In the genomic region with DNA sequence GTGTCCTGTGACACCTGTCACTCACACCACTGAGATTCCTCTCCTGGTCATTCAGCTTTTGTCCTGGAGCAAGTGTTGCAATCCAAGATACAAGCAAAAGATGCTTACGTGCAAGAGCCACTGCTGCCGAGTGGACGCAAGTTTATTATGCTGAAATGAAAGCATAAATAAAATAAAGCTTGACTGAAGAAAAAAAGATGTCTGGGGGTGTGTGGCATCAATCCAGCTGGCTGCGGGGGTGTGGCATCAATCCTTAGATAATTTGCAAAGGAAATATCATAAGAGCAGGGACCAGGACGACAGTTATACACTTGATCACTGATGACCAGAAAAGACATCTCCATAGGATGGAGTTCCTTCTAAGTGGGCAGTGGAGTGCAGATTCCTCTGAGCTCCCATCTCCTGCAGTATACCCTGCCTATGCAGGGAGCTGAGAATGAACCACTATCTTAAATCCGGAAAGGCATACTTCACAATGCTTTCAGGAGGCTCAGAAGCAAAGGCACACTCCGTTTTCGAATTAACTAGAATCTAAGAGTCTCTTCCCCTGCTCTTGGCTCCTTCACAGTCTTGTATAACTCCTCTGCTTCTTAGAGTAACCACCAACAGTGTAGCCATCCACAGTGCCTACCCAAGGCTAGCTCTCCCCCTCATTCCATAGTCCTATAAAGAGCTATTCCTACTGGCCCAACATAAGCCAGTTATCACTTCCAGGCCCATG, we compare ENCODE assay signal across 30 mouse cellular contexts. TPM values are rescaled to one million over a fixed set of nuclear protein-coding genes. Genes with fewer than 3 reads are reported as not detected.
DNase-seq lines count a peak whose midpoint lies in the region; ATAC-seq and TF ChIP-seq lines count a peak whose summit lies in the region.
"Had no signal": no experiment of that assay in that cellular context is flagged by ENCODE, and none has a peak within 500 bp of the region (broad histone marks: within the 10 kb centered on the region; RNA-seq: fewer than 3 reads in every experiment).

No protein-coding gene starts in this region.

- H3K9ac ChIP-seq in forebrain, postnatal 0 days, result no peak overlapping the region
- H3K9ac ChIP-seq: embryonic facial prominence, embryonic 13.5 days; hindbrain, embryonic 12.5 days; midbrain, embryonic 15.5 days; neural tube, embryonic 15.5 days had no signal

- no peaks in the 10 kb centered on the region for H3K27me3 ChIP-seq in heart, embryonic 10.5 days (ENCODE audit: insufficient read depth, poor library complexity, severe bottlenecking)
- no peaks in the 10 kb centered on the region for H3K27me3 ChIP-seq in forebrain, postnatal 0 days (ENCODE audit: insufficient read depth, low read length)
- H3K27me3 ChIP-seq: embryonic facial prominence, embryonic 13.5 days; hindbrain, embryonic 12.5 days; midbrain, embryonic 15.5 days; neural tube, embryonic 15.5 days had no signal

- H3K4me2 ChIP-seq in forebrain, postnatal 0 days (ENCODE audit: low read depth), result no peak overlapping the region
- H3K4me2 ChIP-seq: embryonic facial prominence, embryonic 13.5 days; heart, embryonic 11.5 days; hindbrain, embryonic 12.5 days; midbrain, embryonic 15.5 days; neural tube, embryonic 15.5 days had no signal

- H3K4me3 ChIP-seq in heart, embryonic 10.5 days, result no peak overlapping the region
- no peak overlapping the region for H3K4me3 ChIP-seq in forebrain, postnatal 0 days (ENCODE audit: low read depth, low read length)
- H3K4me3 ChIP-seq: embryonic facial prominence, embryonic 13.5 days; hindbrain, embryonic 12.5 days; midbrain, embryonic 10.5 days; midbrain, embryonic 15.5 days; neural tube, embryonic 15.5 days had no signal

- H3K9me3 ChIP-seq in heart, embryonic 10.5 days, result no peaks in the 10 kb centered on the region
- H3K9me3 ChIP-seq in forebrain, postnatal 0 days (ENCODE audit: low read length), result no peaks in the 10 kb centered on the region
- H3K9me3 ChIP-seq: embryonic facial prominence, embryonic 13.5 days; G1E; hindbrain, embryonic 12.5 days; midbrain, embryonic 10.5 days; midbrain, embryonic 15.5 days; neural tube, embryonic 15.5 days had no signal

- TF ChIP-seq CTCF in forebrain, postnatal 0 days (IDR thresholded peaks at IDR 0.05; ENCODE audit: low read depth), result no peak

- peak; percentile 81 for DNase-seq in heart, adult 11 months
- DNase-seq in heart, embryonic 10.5 days (ENCODE audit: low spot score), result no peak
- DNase-seq in left cerebral cortex, postnatal 25 days (ENCODE audit: low spot score in 2 of 2), result peak; percentile 11 to 39
- DNase-seq in left cerebral cortex, adult 11 months (ENCODE audit: low spot score), result no peak
- DNase-seq in right cerebral cortex, adult 2 months (ENCODE audit: low spot score in 2 of 2), result peak; percentile 47 to 57
- DNase-seq in right cerebral cortex, postnatal 4 days, result no peak
- DNase-seq in forebrain, postnatal 0 days, result no peak
- DNase-seq: adrenal gland, postnatal 10 days; cerebellum, adult 11 months; cerebellum, adult 9-11 months; gastrocnemius, postnatal 14 days; heart, postnatal 36 days; kidney, adult 9 months; kidney, postnatal 10 days; left cerebral cortex, postnatal 4 days; lung, adult 2 months; lung, postnatal 14 days; retina, postnatal 1 day; right cerebral cortex, postnatal 25 days; spleen, adult 18-20 months had no signal

- peaks cover 24% of the 10 kb centered on the region for H3K4me1 ChIP-seq in heart, embryonic 10.5 days
- no peaks in the 10 kb centered on the region for H3K4me1 ChIP-seq in forebrain, postnatal 0 days (ENCODE audit: insufficient read depth)
- H3K4me1 ChIP-seq: midbrain, embryonic 15.5 days had no signal

- no peak for ATAC-seq in forebrain, postnatal 0 days
- ATAC-seq: forebrain, embryonic 16.5 days; hindbrain, postnatal 0 days; intestine, postnatal 0 days; midbrain, embryonic 15.5 days had no signal

- H3K27ac ChIP-seq in heart, embryonic 10.5 days, result no peak overlapping the region
- H3K27ac ChIP-seq in forebrain, postnatal 0 days (ENCODE audit: low read depth, low read length), result no peak overlapping the region
- H3K27ac ChIP-seq: hindbrain, embryonic 12.5 days; hindbrain, postnatal 0 days; midbrain, embryonic 10.5 days; midbrain, embryonic 15.5 days; neural tube, embryonic 15.5 days had no signal

- 84% methylated on average over 8 of the region's 8 CpGs for WGBS in heart, embryonic 10.5 days
- WGBS in forebrain, postnatal 0 days, result 80% methylated on average over 8 of the region's 8 CpGs

- intact Hi-C loops in left cerebral cortex, postnatal 25 days (cut with DNase I), result loop anchor here (5.0 kb wide), 1 partner anchor 76 kb away; no protein-coding TSS in a partner anchor

- no peaks in the 10 kb centered on the region for H3K36me3 ChIP-seq in heart, embryonic 10.5 days
- no peaks in the 10 kb centered on the region for H3K36me3 ChIP-seq in forebrain, postnatal 0 days (ENCODE audit: insufficient read depth)
- H3K36me3 ChIP-seq: embryonic facial prominence, embryonic 13.5 days; G1E; hindbrain, embryonic 12.5 days; midbrain, embryonic 10.5 days; midbrain, embryonic 15.5 days; neural tube, embryonic 15.5 days had no signal

RNA-seq across cellular contexts. Expression of gene Gm10260, which starts 23.2 kb away (rescaled TPM):
- 2.8 and 5.4 TPM in 2 replicates for polyA plus RNA-seq in heart, embryonic 10.5 days (2016; fragmentation: Nextera tagmentation; extraction: Ambion mirVana)
- 10 to 100 TPM; 66.9 to 79.5 TPM for total RNA-seq in left cerebral cortex, postnatal 25 days (2021)
- 6.3 and 11.4 TPM in 2 replicates for total RNA-seq in forebrain, postnatal 0 days (2014; rRNA removed)
- polyA plus RNA-seq in forebrain, postnatal 0 days (2015; fragmentation: Nextera tagmentation; extraction: Ambion mirVana), result 4.6 TPM in 2 replicates

Comparison
In these comparisons a context has a peak if more than half of its experiments do, and no peak if none do; other contexts are left out.
1. DNase-seq: peak in heart, adult 11 months (single experiment), left cerebral cortex, postnatal 25 days (2 of 2) and right cerebral cortex, adult 2 months (2 of 2); none in heart, embryonic 10.5 days (single experiment), left cerebral cortex, adult 11 months (single experiment), right cerebral cortex, postnatal 4 days (single experiment) and forebrain, postnatal 0 days (single experiment).